Mouse (Mus musculus) skeletal muscle tissue, adult 2 months (tissue): ENCODE results near the gene 1700001C19Rik.

ENCODE experiments used
- DNase-seq: peaks from one replicate; pipeline ENCODE4 v3.0.0-alpha.2; 2012; ENCODE audit warnings: low read depth, low spot score

Gene 1700001C19Rik

DNA sequence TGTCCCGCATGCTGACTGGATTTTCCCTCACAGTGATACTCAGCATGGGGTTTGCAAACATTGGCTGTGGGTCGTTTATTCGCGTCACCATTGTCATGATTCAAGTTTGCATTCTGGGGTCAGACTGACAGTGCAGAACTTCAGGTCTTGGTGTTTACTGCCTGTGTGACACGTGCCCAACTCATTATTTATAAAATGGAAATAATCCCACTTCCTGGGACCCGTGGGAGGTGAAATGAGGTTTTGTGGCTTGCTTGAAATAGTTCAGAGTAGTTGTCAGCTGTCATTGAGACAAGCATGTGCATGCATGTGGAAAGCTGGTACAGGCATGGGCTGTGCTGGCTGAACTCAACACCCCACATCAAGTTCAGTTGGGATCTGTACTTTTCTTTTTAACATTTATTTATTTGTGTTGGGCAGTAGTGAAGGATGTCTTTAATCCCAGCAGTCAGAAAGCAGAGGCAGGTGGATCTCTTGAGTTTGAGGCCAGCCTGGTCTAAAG lies 60.3 kb downstream of the 1700001C19Rik start:
- no peak for DNase-seq

GRCm38 (mm10) chr17:47373991-47374390 lies 63.2 kb downstream of the 1700001C19Rik start:
- no peak for DNase-seq

DNA sequence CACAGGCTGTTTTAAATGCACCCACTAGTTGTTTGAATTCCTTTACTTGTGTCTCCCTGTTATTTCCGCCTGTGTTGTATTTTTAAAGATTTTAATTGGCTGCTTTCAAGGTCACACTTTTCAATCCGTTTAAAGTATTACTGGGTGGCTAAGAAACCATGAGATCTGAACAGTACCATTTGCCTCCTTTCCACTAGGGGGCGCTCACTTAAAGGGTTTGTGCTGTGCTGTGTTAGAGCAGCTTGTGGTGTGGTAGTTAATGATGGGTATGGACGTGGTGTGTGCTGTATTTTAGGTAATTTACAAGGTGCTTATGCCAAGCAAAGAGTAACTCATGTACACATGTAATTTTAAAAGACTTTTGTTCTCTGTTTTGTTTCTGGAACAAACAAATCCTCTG lies 65.7 kb downstream of the 1700001C19Rik start:
- peak; percentile 19 for DNase-seq

GRCm38 (mm10) chr17:47369087-47369443 lies 68.1 kb downstream of the 1700001C19Rik start:
- DNase-seq, result peak; percentile 15

DNA sequence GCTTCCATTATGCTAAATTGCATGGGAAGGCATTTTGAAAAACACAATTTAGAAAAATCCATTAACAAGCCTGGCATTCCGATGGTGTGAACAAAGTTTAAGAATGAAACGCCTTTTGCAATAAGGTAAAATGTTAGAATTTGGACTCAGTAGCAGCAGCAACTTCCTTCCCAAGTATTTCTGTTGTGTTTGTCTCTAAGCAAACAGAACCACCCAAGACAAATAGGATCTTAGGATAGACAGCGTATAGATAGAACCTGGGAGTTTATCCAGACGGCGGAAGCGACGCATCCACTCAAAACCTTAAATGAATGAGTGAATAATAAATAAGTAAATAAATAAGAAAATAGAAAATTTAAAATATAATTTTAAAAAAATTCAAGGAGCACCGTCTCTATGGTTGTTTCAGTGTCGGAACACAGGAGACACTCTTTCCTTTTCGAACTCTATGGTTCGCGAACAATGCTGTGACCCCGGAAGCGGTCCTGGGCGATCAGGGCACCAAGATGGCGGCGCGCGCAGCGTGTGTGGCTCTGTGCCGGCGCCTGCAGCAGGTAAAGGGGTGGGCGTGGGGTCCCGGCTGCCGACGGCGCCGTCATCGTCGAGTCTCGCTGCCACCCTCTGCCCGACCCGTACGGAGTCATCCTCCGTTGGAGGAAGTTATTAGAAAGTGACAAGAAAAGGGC lies 68.6 kb downstream of the 1700001C19Rik start, which contains the start of gene Mrps10:
TSS of gene Mrps10 (plus strand) at position 487 of the 686 bp plus-strand sequence.
- peak; percentile 78 for DNase-seq
